In genomic region chr15:102407681-102408557, GRCm38 (mm10) we compare ENCODE assay signal across 10 mouse cellular contexts. TPM values are rescaled to one million over a fixed set of nuclear protein-coding genes. Genes with fewer than 3 reads are reported as not detected.
DNase-seq lines count a peak whose midpoint lies in the region; ATAC-seq and TF ChIP-seq lines count a peak whose summit lies in the region.
"Had no signal": no experiment of that assay in that cellular context is flagged by ENCODE, and none has a peak within 500 bp of the region (broad histone marks: within the 10 kb centered on the region; RNA-seq: fewer than 3 reads in every experiment).

No protein-coding gene starts in this region.

- no peak overlapping the region for H3K27ac ChIP-seq in intestine, postnatal 0 days (ENCODE audit: low read depth, low read length)
- no peak overlapping the region for H3K27ac ChIP-seq in intestine, embryonic 15.5 days
- no peak overlapping the region for H3K27ac ChIP-seq in MEL (ENCODE audit: control insufficient read depth, low read depth, low read length)
- no peak overlapping the region for H3K27ac ChIP-seq in limb, embryonic 14.5 days (replicated peaks; ENCODE audit: low read depth, low read length)

- no peaks in the 10 kb centered on the region for H3K9me3 ChIP-seq in intestine, postnatal 0 days (ENCODE audit: control insufficient read depth)
- no peaks in the 10 kb centered on the region for H3K9me3 ChIP-seq in intestine, embryonic 15.5 days
- H3K9me3 ChIP-seq in MEL (replicated peaks; ENCODE audit: insufficient read depth, low read length): no peaks in the 10 kb centered on the region
- no peaks in the 10 kb centered on the region for H3K9me3 ChIP-seq in limb, embryonic 14.5 days (ENCODE audit: control insufficient read depth, low read length)

- no peaks in the 10 kb centered on the region for H3K27me3 ChIP-seq in intestine, postnatal 0 days (replicated peaks; ENCODE audit: control insufficient read depth, insufficient read depth, low read length)
- H3K27me3 ChIP-seq in intestine, embryonic 15.5 days (replicated peaks): no peaks in the 10 kb centered on the region
- no peaks in the 10 kb centered on the region for H3K27me3 ChIP-seq in MEL (ENCODE audit: control insufficient read depth in 1 of 2, insufficient read depth in 2 of 2, low read length in 2 of 2)
- no peaks in the 10 kb centered on the region for H3K27me3 ChIP-seq in limb, embryonic 14.5 days (ENCODE audit: control insufficient read depth, insufficient read depth, low read length)

- no peak overlapping the region for H3K4me2 ChIP-seq in intestine, postnatal 0 days (replicated peaks; ENCODE audit: low read depth)
- no peak overlapping the region for H3K4me2 ChIP-seq in intestine, embryonic 15.5 days (replicated peaks)
- 0 out of 2 replicates have a peak overlapping the region, but pooled peaks have one; percentile 41 for H3K4me2 ChIP-seq in limb, embryonic 14.5 days (replicated peaks; ENCODE audit: low read depth, low read length, severe bottlenecking)

- TF ChIP-seq POLR2A in MEL (IDR thresholded peaks at IDR 0.05; ENCODE audit: control insufficient read depth in 1 of 2, insufficient read depth in 1 of 2, low read depth in 1 of 2, low read length in 2 of 2, poor library complexity in 1 of 2): no peak
- no peak for TF ChIP-seq POLR2A in limb, embryonic 14.5 days (IDR thresholded peaks at IDR 0.05; ENCODE audit: borderline replicate concordance, extremely low read depth, insufficient read depth, insufficient read length)

- peaks cover 26% of the 10 kb centered on the region for H3K36me3 ChIP-seq in intestine, postnatal 0 days (ENCODE audit: control insufficient read depth, insufficient read depth)
- peaks cover 31% of the 10 kb centered on the region for H3K36me3 ChIP-seq in intestine, embryonic 15.5 days
- H3K36me3 ChIP-seq in MEL (ENCODE audit: control insufficient read depth in 1 of 2, insufficient read depth in 2 of 2, low read length in 2 of 2): peaks cover 8 to 44% of the 10 kb centered on the region in 2 experiments
- peaks cover 41% of the 10 kb centered on the region for H3K36me3 ChIP-seq in limb, embryonic 14.5 days (ENCODE audit: control insufficient read depth, insufficient read depth, low read length)

- TF ChIP-seq CTCF in intestine, postnatal 0 days (IDR thresholded peaks at IDR 0.05; ENCODE audit: low read depth): peak; percentile 48
- TF ChIP-seq CTCF in MEL (IDR thresholded peaks at IDR 0.05 in 2 of 3, conservative IDR thresholded peaks at IDR 0.05 in 1 of 3; ENCODE audit: control insufficient read depth in 1 of 3, insufficient read depth in 1 of 3, low read depth in 2 of 3, low read length in 3 of 3, poor library complexity in 1 of 3, severe bottlenecking in 1 of 3): peak in 2 of 3 experiments; percentile 16 to 18; a peak in 2 of 6 replicates

- TF ChIP-seq EP300 in MEL (IDR thresholded peaks at IDR 0.05; ENCODE audit: low read depth in 1 of 2, low read length in 2 of 2): no peak

- peaks cover 43% of the 10 kb centered on the region for H3K79me2 ChIP-seq in MEL (ENCODE audit: control insufficient read depth, insufficient read depth, low read length, poor library complexity)

- WGBS in intestine, postnatal 0 days: 96% methylated on average over 10 of the region's 10 CpGs
- 95% methylated on average over 10 of the region's 10 CpGs for WGBS in intestine, embryonic 15.5 days
- 96% methylated on average over 10 of the region's 10 CpGs for WGBS in limb, embryonic 14.5 days

- no peak overlapping the region for H3K9ac ChIP-seq in intestine, postnatal 0 days (ENCODE audit: low read depth, low read length)
- no peak overlapping the region for H3K9ac ChIP-seq in intestine, embryonic 15.5 days
- H3K9ac ChIP-seq in MEL (ENCODE audit: control insufficient read depth, low read depth, low read length, poor library complexity, severe bottlenecking): no peak overlapping the region
- no peak overlapping the region for H3K9ac ChIP-seq in limb, embryonic 14.5 days (ENCODE audit: low read depth, low read length, severe bottlenecking)

- DNase-seq in cerebellum, adult 11-12 months: peak; percentile 55
- DNase-seq in cerebellum, postnatal 4 days (ENCODE audit: low spot score in 2 of 2): no peak
- DNase-seq in MEL (ENCODE audit: low read depth, low spot score) (no peak), MN1 (ENCODE audit: low spot score) (no peak)
- DNase-seq in limb, embryonic 14.5 days (ENCODE audit: low spot score): no peak
- DNase-seq: kidney, adult 8-10 months had no signal

- no peak overlapping the region for H3K4me3 ChIP-seq in intestine, postnatal 0 days (ENCODE audit: low read depth, low read length)
- H3K4me3 ChIP-seq in intestine, embryonic 15.5 days (replicated peaks): no peak overlapping the region
- H3K4me3 ChIP-seq in MEL (ENCODE audit: control insufficient read depth in 1 of 2, insufficient read depth in 1 of 2, low read depth in 2 of 2, low read length in 2 of 2): no peak overlapping the region
- H3K4me3 ChIP-seq in limb, embryonic 14.5 days (replicated peaks; ENCODE audit: low read length): no peak overlapping the region

- no peak for ATAC-seq in intestine, postnatal 0 days
- ATAC-seq in intestine, embryonic 15.5 days: no peak
- ATAC-seq in limb, embryonic 14.5 days (ENCODE audit: low FRiP score, low read depth): no peak
- no peak for ATAC-seq in frontal cortex, adult (ENCODE audit: low TSS enrichment)

- no peak for TF ChIP-seq RAD21 in MEL (IDR thresholded peaks at IDR 0.05; ENCODE audit: low read depth, low read length)

- no peaks in the 10 kb centered on the region for H3K4me1 ChIP-seq in intestine, postnatal 0 days (replicated peaks; ENCODE audit: control insufficient read depth, insufficient read depth, low read length)
- H3K4me1 ChIP-seq in intestine, embryonic 15.5 days (replicated peaks): peaks cover 26% of the 10 kb centered on the region
- H3K4me1 ChIP-seq in MEL (ENCODE audit: control insufficient read depth in 1 of 2, insufficient read depth in 2 of 2, low read length in 2 of 2): peaks cover 5 to 21% of the 10 kb centered on the region in 2 experiments; a peak in 3 of 4 replicates
- peaks cover 11% of the 10 kb centered on the region for H3K4me1 ChIP-seq in limb, embryonic 14.5 days (ENCODE audit: control insufficient read depth, insufficient read depth, low read length)

TF ChIP-seq in MEL, 35 proteins besides CTCF, POLR2A, EP300 and RAD21:
- TF ChIP-seq TAL1 (IDR thresholded peaks at IDR 0.05; ENCODE audit: low read length): no peak
- no peak for TF ChIP-seq E2F4 (IDR thresholded peaks at IDR 0.05; ENCODE audit: borderline replicate concordance, low read depth, low read length)
- peak; percentile 13; the same call in 1 of the 2 replicates for TF ChIP-seq NELFE (IDR thresholded peaks at IDR 0.05; ENCODE audit: low read depth, low read length)
- no peak for TF ChIP-seq USF1 (IDR thresholded peaks at IDR 0.05; ENCODE audit: low read depth, low read length)

RNA-seq across cellular contexts. Expression of gene Sp1, which starts 2.0 kb away (rescaled TPM):
- polyA plus RNA-seq in intestine, postnatal 0 days (2015; fragmentation: Nextera tagmentation; extraction: Ambion mirVana): 5.6 and 5.8 TPM in 2 replicates
- 9.0 and 9.6 TPM in 2 replicates for polyA plus RNA-seq in intestine, embryonic 15.5 days (2015; fragmentation: Nextera tagmentation; extraction: Ambion mirVana)
- 16.3 and 22.0 TPM in 2 replicates for total RNA-seq in MEL (2012; rRNA removed)
- polyA plus RNA-seq in MEL (2012; ENCODE audit: insufficient read depth in 1 of 2, insufficient read length in 2 of 2, low read depth in 1 of 2, low replicate concordance in 2 of 2, missing spikeins in 1 of 2): 10 to 100 TPM; 47.2 to 92.3 TPM
- 35.7 and 41.1 TPM in 2 replicates for polyA plus RNA-seq in limb, embryonic 14.5 days (2012; rRNA removed)
- 17.2 and 17.7 TPM in 2 replicates for polyA plus RNA-seq in limb, embryonic 14.5 days (2014; fragmentation: Nextera tagmentation; extraction: Ambion mirVana)

RNA-seq across cellular contexts. Expression of gene Amhr2, which starts 37.2 kb away (rescaled TPM):
- polyA plus RNA-seq in intestine, postnatal 0 days (2015; fragmentation: Nextera tagmentation; extraction: Ambion mirVana): 0.35 and 0.50 TPM in 2 replicates
- 0.54 and 1.2 TPM in 2 replicates for polyA plus RNA-seq in intestine, embryonic 15.5 days (2015; fragmentation: Nextera tagmentation; extraction: Ambion mirVana)
- total RNA-seq in MEL (2012; rRNA removed): 6.9 and 8.0 TPM in 2 replicates
- 10 to 100 TPM in 1 of 2 experiments, not detected in 1; 22.7 TPM for polyA plus RNA-seq in MEL (2012; ENCODE audit: insufficient read depth in 1 of 2, insufficient read length in 2 of 2, low read depth in 1 of 2, low replicate concordance in 2 of 2, missing spikeins in 1 of 2)
- 0.53 and 0.67 TPM in 2 replicates for polyA plus RNA-seq in limb, embryonic 14.5 days (2012; rRNA removed)
- polyA plus RNA-seq in limb, embryonic 14.5 days (2014; fragmentation: Nextera tagmentation; extraction: Ambion mirVana): 0.25 and 1.1 TPM in 2 replicates

RNA-seq across cellular contexts. Expression of gene Sp7, which starts 40.9 kb away (rescaled TPM):
- 0.07 and 0.14 TPM in 2 replicates for polyA plus RNA-seq in intestine, postnatal 0 days (2015; fragmentation: Nextera tagmentation; extraction: Ambion mirVana)
- 0.59 and 0.68 TPM in 2 replicates for polyA plus RNA-seq in intestine, embryonic 15.5 days (2015; fragmentation: Nextera tagmentation; extraction: Ambion mirVana)
- total RNA-seq in MEL (2012; rRNA removed): not detected in 2 replicates
- not detected for polyA plus RNA-seq in MEL (2012; ENCODE audit: insufficient read depth in 1 of 2, insufficient read length in 2 of 2, low read depth in 1 of 2, low replicate concordance in 2 of 2, missing spikeins in 1 of 2)
- 22.5 and 32.5 TPM in 2 replicates for polyA plus RNA-seq in limb, embryonic 14.5 days (2012; rRNA removed)
- 7.9 and 11.7 TPM in 2 replicates for polyA plus RNA-seq in limb, embryonic 14.5 days (2014; fragmentation: Nextera tagmentation; extraction: Ambion mirVana)
- total RNA-seq: gastrocnemius, adult 8-10 months had no signal

RNA-seq across cellular contexts. Expression of gene Prr13, which starts 50.9 kb away (rescaled TPM):
- 394 and 398 TPM in 2 replicates for polyA plus RNA-seq in intestine, postnatal 0 days (2015; fragmentation: Nextera tagmentation; extraction: Ambion mirVana)
- 140 and 141 TPM in 2 replicates for polyA plus RNA-seq in intestine, embryonic 15.5 days (2015; fragmentation: Nextera tagmentation; extraction: Ambion mirVana)
- total RNA-seq in MEL (2012; rRNA removed): 15.2 and 17.3 TPM in 2 replicates
- 10 to 100 TPM in 1 of 2 experiments, not detected in 1; 73.3 TPM for polyA plus RNA-seq in MEL (2012; ENCODE audit: insufficient read depth in 1 of 2, insufficient read length in 2 of 2, low read depth in 1 of 2, low replicate concordance in 2 of 2, missing spikeins in 1 of 2)
- polyA plus RNA-seq in limb, embryonic 14.5 days (2012; rRNA removed): 67.8 and 74.6 TPM in 2 replicates
- 76.6 and 81.6 TPM in 2 replicates for polyA plus RNA-seq in limb, embryonic 14.5 days (2014; fragmentation: Nextera tagmentation; extraction: Ambion mirVana)

RNA-seq across cellular contexts. Expression of gene Aaas, which starts 57.3 kb away (rescaled TPM):
- polyA plus RNA-seq in intestine, postnatal 0 days (2015; fragmentation: Nextera tagmentation; extraction: Ambion mirVana): 15.0 and 16.8 TPM in 2 replicates
- polyA plus RNA-seq in intestine, embryonic 15.5 days (2015; fragmentation: Nextera tagmentation; extraction: Ambion mirVana): 58.2 and 62.7 TPM in 2 replicates
- total RNA-seq in MEL (2012; rRNA removed): 48.7 and 61.5 TPM in 2 replicates
- 100 to 1,000 TPM in 1 of 2 experiments, not detected in 1; 205 TPM for polyA plus RNA-seq in MEL (2012; ENCODE audit: insufficient read depth in 1 of 2, insufficient read length in 2 of 2, low read depth in 1 of 2, low replicate concordance in 2 of 2, missing spikeins in 1 of 2)
- polyA plus RNA-seq in limb, embryonic 14.5 days (2012; rRNA removed): 65.5 and 86.5 TPM in 2 replicates
- polyA plus RNA-seq in limb, embryonic 14.5 days (2014; fragmentation: Nextera tagmentation; extraction: Ambion mirVana): 54.4 and 59.6 TPM in 2 replicates
